Mouse (Mus musculus) MEL (cell line): ENCODE measurements at regions not wholly inside any gene's neighbourhood (a gene's known extent, or its start where the extent isn't known, plus 50 kb on each side); places are given as distances from the start of the nearest gene placed in this dataset.

ENCODE experiments used
- CTCF ChIP-seq, 3 experiments: IDR thresholded peaks in 2 of 3; conservative IDR thresholded peaks in 1 of 3; 2 replicates each; pipeline ENCODE4 v1.5.1; 2011 to 2012; ENCODE audit warnings: low read length in 3 of 3, low read depth in 2 of 3, mild to moderate bottlenecking in 2 of 3, improper control_type of control experiment in 1 of 3, inconsistent platforms in 1 of 3, mixed read lengths in 1 of 3, moderate library complexity in 1 of 3; ENCODE audit not compliant: control insufficient read depth in 1 of 3, insufficient read depth in 1 of 3, poor library complexity in 1 of 3, severe bottlenecking in 1 of 3
- ELF1 ChIP-seq: IDR thresholded peaks from 2 replicates; pipeline ENCODE4 v1.6.1; 2014; ENCODE audit warnings: low read depth, mild to moderate bottlenecking, inconsistent platforms, low read length, improper control_type of control experiment, moderate library complexity
- EP300 ChIP-seq, 2 experiments: IDR thresholded peaks; 2 replicates each; pipeline ENCODE4 v1.6.1; 2011; ENCODE audit warnings: improper control_type of control experiment in 2 of 2, low read length in 2 of 2, low read depth in 1 of 2, mild to moderate bottlenecking in 1 of 2
- KAT2A ChIP-seq: conservative IDR thresholded peaks from 2 replicates; pipeline ENCODE4 v1.6.1; 2012; ENCODE audit warnings: low read depth, low read length, improper control_type of control experiment, inconsistent platforms
- MAFK ChIP-seq: IDR thresholded peaks from 2 replicates; pipeline ENCODE4 v1.6.1; 2011; ENCODE audit warnings: low read depth, mild to moderate bottlenecking, low read length, improper control_type of control experiment, borderline replicate concordance
- MAX ChIP-seq: IDR thresholded peaks from 2 replicates; pipeline ENCODE4 v1.6.1; 2011; ENCODE audit warnings: low read length, improper control_type of control experiment
- MYB ChIP-seq: IDR thresholded peaks from 2 replicates; pipeline ENCODE4 v1.6.1; 2011; ENCODE audit warnings: mild to moderate bottlenecking, low read depth, low read length, improper control_type of control experiment
- POLR2AphosphoS2 ChIP-seq: IDR thresholded peaks from 2 replicates; pipeline ENCODE4 v1.6.1; 2011; ENCODE audit warnings: low read length, improper control_type of control experiment
- RAD21 ChIP-seq: IDR thresholded peaks from 2 replicates; pipeline ENCODE4 v1.6.1; 2011; ENCODE audit warnings: mild to moderate bottlenecking, low read depth, low read length, improper control_type of control experiment
- RCOR1 ChIP-seq: IDR thresholded peaks from 2 replicates; pipeline ENCODE4 v1.6.1; 2012; ENCODE audit warnings: low read depth, mild to moderate bottlenecking, inconsistent platforms, low read length, improper control_type of control experiment

DNA sequence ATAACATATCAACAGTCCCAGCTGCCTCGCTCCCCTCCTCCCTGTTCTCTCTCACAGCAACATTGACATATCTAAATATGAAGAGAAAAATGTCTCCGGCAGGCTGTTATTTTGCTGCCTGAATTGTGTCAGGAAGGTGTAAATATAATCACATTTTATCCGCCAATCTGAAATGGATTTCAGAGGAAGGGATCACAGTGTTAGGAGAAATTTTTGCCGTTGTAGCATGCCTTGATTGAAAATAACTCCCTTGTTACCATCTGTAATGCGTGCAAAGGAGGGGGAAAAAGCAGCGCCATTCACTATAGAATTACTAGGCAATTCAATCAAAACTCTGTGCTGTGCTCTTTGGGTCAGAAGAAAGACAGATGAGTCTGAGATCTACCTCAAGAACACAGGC is 620.3 kb upstream of the Castor2 start:
- TF ChIP-seq POLR2AphosphoS2 (no peak), EP300 (IDR thresholded peaks at IDR 0.05; ENCODE audit: low read depth in 1 of 2, low read length in 2 of 2) (no peak), RAD21 (no peak), ELF1 (no peak), CTCF (IDR thresholded peaks at IDR 0.05 in 2 of 3, conservative IDR thresholded peaks at IDR 0.05 in 1 of 3; ENCODE audit: control insufficient read depth in 1 of 3, insufficient read depth in 1 of 3, low read depth in 2 of 3, low read length in 3 of 3, poor library complexity in 1 of 3, severe bottlenecking in 1 of 3) (no peak), MAX (no peak), MAFK (no peak), KAT2A (no peak), RCOR1 (no peak), MYB (no peak)
